Mouse (Mus musculus): ENCODE measurements around the gene Fam169a. TPM values are rescaled to one million over a fixed set of nuclear protein-coding genes. Genes with fewer than 3 reads are reported as not detected.
"Not testable (repeated sequence)": the region's sequence is repeated elsewhere in the genome, so short reads cannot be mapped to it uniquely, and the experiment has no call there.

Fam169a gene
- polyA plus RNA-seq, 1 experiment from 2014 or later: 1.4 TPM

GRCm38 (mm10) chr13:97137466-97138400 lies 70.6 kb downstream of the Fam169a start, which contains the start of the genes Gfm2 and Nsa2:
Gfm2 (plus strand) TSS chr13:97137937.
Nsa2 (minus strand) TSS chr13:97137937.
- H3K4me3 ChIP-seq (ENCODE audit: low read length): peak within 1 kb of the TSS; percentile 65
- peak within 1 kb of the TSS; percentile 66 for H3K27ac ChIP-seq (ENCODE audit: low read length)
- peak within 1 kb of the TSS; percentile 67 for H3K4me2 ChIP-seq (ENCODE audit: low read depth, low read length)
- peak within 1 kb of the TSS; percentile 75 for H3K9ac ChIP-seq (ENCODE audit: low read depth, low read length)
- peaks cover 7% of the 10 kb centered on the region; the same call in 1 of the 2 replicates for H3K36me3 ChIP-seq (ENCODE audit: control insufficient read depth, insufficient read depth, low read length)
- peak; percentile 99 for ATAC-seq
- H3K4me1 ChIP-seq (ENCODE audit: control insufficient read depth, insufficient read depth, low read length): peaks cover 6% of the 10 kb centered on the region
- no peaks in the 10 kb centered on the region for H3K9me3 ChIP-seq (ENCODE audit: control insufficient read depth, low read length)
- no peaks in the 10 kb centered on the region for H3K27me3 ChIP-seq (replicated peaks; ENCODE audit: control insufficient read depth, insufficient read depth, low read length)
- WGBS: under 1% methylated on average over 57 of the region's 57 CpGs

DNA sequence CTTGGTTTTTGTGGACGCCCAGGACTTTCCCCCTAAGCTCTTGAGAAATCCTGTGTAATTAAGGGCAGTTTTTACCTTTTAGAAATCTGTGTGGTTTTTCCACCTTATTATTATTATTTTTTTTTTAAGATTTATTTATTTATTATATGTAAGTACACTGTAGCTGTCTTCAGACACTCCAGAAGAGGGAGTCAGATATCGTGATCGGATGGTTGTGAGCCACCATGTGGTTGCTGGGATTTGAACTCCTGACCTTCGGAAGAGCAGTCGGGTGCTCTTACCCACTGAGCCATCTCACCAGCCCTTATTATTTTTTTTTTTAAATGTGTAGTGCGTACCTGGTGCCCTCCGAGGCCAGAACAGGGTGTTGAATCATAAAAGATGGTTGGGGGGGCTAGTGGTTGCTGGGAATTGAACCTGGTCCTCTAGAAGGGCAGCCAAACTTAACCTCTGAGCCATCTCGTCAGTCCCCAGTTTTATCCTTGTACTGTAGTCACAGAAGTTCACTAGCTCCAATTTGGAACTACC lies 71.4 kb downstream of the Fam169a start:
- not testable (repeated sequence) for ATAC-seq

GRCm38 (mm10) chr13:97142321-97142720 lies 75.2 kb downstream of the Fam169a start:
- H3K4me2 ChIP-seq (ENCODE audit: low read depth, low read length): no peak overlapping the region
- WGBS: 80% methylated on average over 7 of the region's 7 CpGs
- H3K27me3 ChIP-seq (replicated peaks; ENCODE audit: control insufficient read depth, insufficient read depth, low read length): no peaks in the 10 kb centered on the region
- H3K4me1 ChIP-seq (ENCODE audit: control insufficient read depth, insufficient read depth, low read length): peaks cover 6% of the 10 kb centered on the region
- H3K9me3 ChIP-seq (ENCODE audit: control insufficient read depth, low read length): no peaks in the 10 kb centered on the region
- H3K36me3 ChIP-seq (ENCODE audit: control insufficient read depth, insufficient read depth, low read length): peaks cover 6% of the 10 kb centered on the region; the same call in 1 of the 2 replicates
- H3K4me3 ChIP-seq (ENCODE audit: low read length): no peak overlapping the region
- no peak overlapping the region for H3K9ac ChIP-seq (ENCODE audit: low read depth, low read length)
- no peak for ATAC-seq
- no peak overlapping the region for H3K27ac ChIP-seq (ENCODE audit: low read length)

More for the DNA sequence above, 71.4 kb downstream of the Fam169a start:
- H3K36me3 ChIP-seq (ENCODE audit: control insufficient read depth, insufficient read depth, low read length); H3K27me3 ChIP-seq (replicated peaks; ENCODE audit: control insufficient read depth, insufficient read depth, low read length); H3K9me3 ChIP-seq (ENCODE audit: control insufficient read depth, low read length); H3K4me1 ChIP-seq (ENCODE audit: control insufficient read depth, insufficient read depth, low read length): not testable (repeated sequence)
- Histone ChIP-seq H3K9ac (ENCODE audit: low read depth, low read length) (peak overlapping the region; percentile 75), H3K4me2 (ENCODE audit: low read depth, low read length) (peak overlapping the region; percentile 51), H3K4me3 (ENCODE audit: low read length) (peak overlapping the region; percentile 65), H3K27ac (ENCODE audit: low read length) (peak overlapping the region; percentile 66)
- 26% methylated on average over 8 of the region's 8 CpGs for whole genome bisulfite sequencing

GRCm38 (mm10) chr13:97145834-97146233 lies 78.7 kb downstream of the Fam169a start:
- Histone ChIP-seq H3K4me2 (ENCODE audit: low read depth, low read length) (no peak overlapping the region), H3K4me1 (ENCODE audit: control insufficient read depth, insufficient read depth, low read length) (no peaks in the 10 kb centered on the region), H3K4me3 (ENCODE audit: low read length) (no peak overlapping the region), H3K9ac (ENCODE audit: low read depth, low read length) (no peak overlapping the region), H3K27me3 (replicated peaks; ENCODE audit: control insufficient read depth, insufficient read depth, low read length) (no peaks in the 10 kb centered on the region), H3K9me3 (ENCODE audit: control insufficient read depth, low read length) (no peaks in the 10 kb centered on the region), H3K36me3 (ENCODE audit: control insufficient read depth, insufficient read depth, low read length) (peaks cover 6% of the 10 kb centered on the region; the same call in 1 of the 2 replicates), H3K27ac (ENCODE audit: low read length) (no peak overlapping the region)
- WGBS: 61% methylated on average over 4 of the region's 4 CpGs
- no peak for ATAC-seq

DNA sequence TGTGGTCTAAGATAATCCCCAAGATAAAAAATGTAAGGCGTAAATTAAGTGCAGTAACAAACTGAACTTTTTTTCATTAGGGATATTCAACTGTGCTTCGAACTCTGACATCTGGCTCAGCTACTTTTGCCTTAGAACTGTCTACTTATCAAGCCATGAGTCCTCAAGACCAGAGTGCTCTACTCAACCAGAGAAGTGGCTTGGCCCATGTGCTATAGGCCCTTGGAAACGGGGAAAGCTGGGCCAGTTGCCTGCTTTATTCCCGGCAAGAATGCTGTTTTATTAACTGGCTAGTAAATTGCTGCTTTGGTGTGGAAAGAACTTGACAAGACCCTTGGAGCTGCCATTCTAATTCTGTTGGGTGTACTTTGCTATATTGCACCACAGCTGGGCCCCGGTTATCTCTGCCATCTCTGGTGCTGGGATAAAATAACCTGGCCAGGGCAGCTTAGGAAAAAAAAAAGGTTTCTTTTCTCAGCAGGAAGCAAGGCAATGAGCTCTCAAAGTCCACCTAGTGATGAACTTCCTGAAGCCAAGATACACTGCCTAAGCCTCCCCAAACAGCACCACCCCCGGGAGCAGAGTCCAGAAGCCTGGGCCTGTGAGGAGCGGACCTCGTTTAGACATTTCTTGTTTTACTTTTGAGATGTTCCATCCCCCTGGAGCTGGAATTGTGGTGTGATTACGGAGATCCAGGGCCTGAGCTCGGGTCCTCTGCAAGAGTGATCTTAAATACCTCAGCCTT lies 108.6 kb downstream of the Fam169a start:
- Histone ChIP-seq H3K4me2 (ENCODE audit: low read depth, low read length) (no peak overlapping the region), H3K4me3 (ENCODE audit: low read length) (no peak overlapping the region), H3K9me3 (ENCODE audit: control insufficient read depth, low read length) (no peaks in the 10 kb centered on the region), H3K27me3 (replicated peaks; ENCODE audit: control insufficient read depth, insufficient read depth, low read length) (no peaks in the 10 kb centered on the region), H3K4me1 (ENCODE audit: control insufficient read depth, insufficient read depth, low read length) (no peaks in the 10 kb centered on the region), H3K36me3 (ENCODE audit: control insufficient read depth, insufficient read depth, low read length) (peaks cover 9% of the 10 kb centered on the region), H3K9ac (ENCODE audit: low read depth, low read length) (no peak overlapping the region), H3K27ac (ENCODE audit: low read length) (peak overlapping the region; percentile 86)
- peak; percentile 97 for ATAC-seq
- 65% methylated on average over 10 of the region's 10 CpGs for WGBS

DNA sequence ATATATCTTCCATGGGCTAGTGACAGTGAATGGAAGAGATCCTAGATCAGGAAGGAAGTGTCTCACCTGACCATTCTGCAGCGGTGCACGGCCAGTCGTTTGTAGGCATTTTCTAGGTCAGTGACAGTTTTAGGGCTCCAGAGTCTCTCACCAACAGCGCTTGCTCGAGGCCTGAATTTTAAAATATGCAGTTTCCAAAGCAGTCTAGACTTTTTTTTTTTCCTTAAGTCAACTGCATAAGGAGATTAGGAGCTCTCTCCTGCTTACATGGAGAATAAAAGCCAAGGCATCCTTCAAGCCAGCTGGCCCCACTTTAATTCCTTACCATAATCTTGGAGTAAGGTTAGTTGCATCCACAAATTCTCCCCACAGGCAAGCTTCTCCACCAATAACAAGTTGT lies 109.6 kb downstream of the Fam169a start:
- 77% methylated on average over 5 of the region's 5 CpGs for WGBS
- Histone ChIP-seq H3K27me3 (replicated peaks; ENCODE audit: control insufficient read depth, insufficient read depth, low read length) (no peaks in the 10 kb centered on the region), H3K27ac (ENCODE audit: low read length) (peak overlapping the region; percentile 55), H3K9ac (ENCODE audit: low read depth, low read length) (no peak overlapping the region), H3K4me1 (ENCODE audit: control insufficient read depth, insufficient read depth, low read length) (no peaks in the 10 kb centered on the region), H3K36me3 (ENCODE audit: control insufficient read depth, insufficient read depth, low read length) (peaks cover 9% of the 10 kb centered on the region), H3K4me3 (ENCODE audit: low read length) (no peak overlapping the region), H3K9me3 (ENCODE audit: control insufficient read depth, low read length) (no peaks in the 10 kb centered on the region), H3K4me2 (ENCODE audit: low read depth, low read length) (no peak overlapping the region)
- ATAC-seq: no peak

GRCm38 (mm10) chr13:97178943-97179342 lies 111.9 kb downstream of the Fam169a start:
- Histone ChIP-seq H3K9ac (ENCODE audit: low read depth, low read length) (no peak overlapping the region), H3K27me3 (replicated peaks; ENCODE audit: control insufficient read depth, insufficient read depth, low read length) (no peaks in the 10 kb centered on the region), H3K4me3 (ENCODE audit: low read length) (no peak overlapping the region), H3K4me1 (ENCODE audit: control insufficient read depth, insufficient read depth, low read length) (0 out of 2 replicates have a peak, but pooled peaks cover 2% of the 10 kb centered on the region), H3K4me2 (ENCODE audit: low read depth, low read length) (no peak overlapping the region), H3K27ac (ENCODE audit: low read length) (no peak overlapping the region), H3K9me3 (ENCODE audit: control insufficient read depth, low read length) (no peaks in the 10 kb centered on the region), H3K36me3 (ENCODE audit: control insufficient read depth, insufficient read depth, low read length) (peaks cover 5% of the 10 kb centered on the region; the same call in 1 of the 2 replicates)
- 84% methylated on average over 7 of the region's 7 CpGs for WGBS
- no peak for ATAC-seq

GRCm38 (mm10) chr13:97180113-97180828 lies 113.2 kb downstream of the Fam169a start:
- Histone ChIP-seq H3K27me3 (replicated peaks; ENCODE audit: control insufficient read depth, insufficient read depth, low read length) (no peaks in the 10 kb centered on the region), H3K4me2 (ENCODE audit: low read depth, low read length) (no peak overlapping the region), H3K27ac (ENCODE audit: low read length) (no peak overlapping the region), H3K4me1 (ENCODE audit: control insufficient read depth, insufficient read depth, low read length) (peaks cover 10% of the 10 kb centered on the region; the same call in 1 of the 2 replicates), H3K4me3 (ENCODE audit: low read length) (no peak overlapping the region), H3K9ac (ENCODE audit: low read depth, low read length) (no peak overlapping the region), H3K9me3 (ENCODE audit: control insufficient read depth, low read length) (no peaks in the 10 kb centered on the region), H3K36me3 (ENCODE audit: control insufficient read depth, insufficient read depth, low read length) (peaks cover 5% of the 10 kb centered on the region; the same call in 1 of the 2 replicates)
- no peak for ATAC-seq
- 79% methylated on average over 6 of the region's 6 CpGs for WGBS
